Mouse (Mus musculus) ES-Bruce4 (cell line): ENCODE measurements at regions not wholly inside any gene's neighbourhood (a gene's known extent, or its start where the extent isn't known, plus 50 kb on each side); places are given as distances from the start of the nearest gene placed in this dataset.

Source experiments
- H3K27ac ChIP-seq: 2 replicates; pipeline ENCODE4 v1.5.1; 2012; ENCODE audit warnings: low read length, inconsistent platforms; ENCODE audit not compliant: insufficient read depth
- H3K27me3 ChIP-seq: 2 replicates; pipeline ENCODE4 v1.6.1; 2012; ENCODE audit warnings: mild to moderate bottlenecking, low read length, inconsistent platforms; ENCODE audit not compliant: control insufficient read depth, poor library complexity, insufficient read depth, severe bottlenecking
- H3K36me3 ChIP-seq: 2 replicates; pipeline ENCODE4 v1.6.1; 2012; ENCODE audit warnings: inconsistent platforms, mild to moderate bottlenecking, low read length, moderate library complexity; ENCODE audit not compliant: control insufficient read depth, poor library complexity, insufficient read depth, severe bottlenecking
- H3K4me1 ChIP-seq: one replicate; pipeline ENCODE4 v1.8.1; 2011; ENCODE audit warnings: low read length; ENCODE audit not compliant: control insufficient read depth, insufficient read depth
- H3K4me3 ChIP-seq: 2 replicates; pipeline ENCODE4 v1.5.1; 2011; ENCODE audit warnings: low read depth, mild to moderate bottlenecking, low read length
- H3K9ac ChIP-seq: 2 replicates; pipeline ENCODE4 v1.6.1; 2012; ENCODE audit warnings: low read depth, mild to moderate bottlenecking, inconsistent platforms; ENCODE audit not compliant: poor library complexity, severe bottlenecking
- H3K9me3 ChIP-seq: replicated peaks from 2 replicates; pipeline ENCODE4 v1.6.1; 2012; ENCODE audit warnings: mild to moderate bottlenecking, low read length, inconsistent platforms; ENCODE audit not compliant: control insufficient read depth, poor library complexity, insufficient read depth, severe bottlenecking
- CTCF ChIP-seq: IDR thresholded peaks from one replicate; pipeline ENCODE4 v1.8.1; 2011; ENCODE audit warnings: low read depth, low read length
- EP300 ChIP-seq: IDR thresholded peaks from 2 replicates; pipeline ENCODE4 v1.6.1; 2011; ENCODE audit warnings: low read depth, low read length; ENCODE audit not compliant: insufficient read depth
- POLR2A ChIP-seq: IDR thresholded peaks from one replicate; pipeline ENCODE4 v1.8.1; 2011; ENCODE audit warnings: low read length; ENCODE audit not compliant: insufficient read depth

GRCm38 (mm10) chr12:70633622-70634365 lies 180.9 kb downstream of the Tmx1 start:
- H3K4me1 ChIP-seq: no peaks in the 10 kb centered on the region
- TF ChIP-seq POLR2A: no peak
- TF ChIP-seq CTCF: no peak
- TF ChIP-seq EP300: no peak
- no peaks in the 10 kb centered on the region for H3K36me3 ChIP-seq
- H3K4me3 ChIP-seq: no peak overlapping the region
- no peak overlapping the region for H3K9ac ChIP-seq
- no peak overlapping the region for H3K27ac ChIP-seq
- H3K9me3 ChIP-seq: no peaks in the 10 kb centered on the region
- H3K27me3 ChIP-seq: no peaks in the 10 kb centered on the region

GRCm38 (mm10) chr12:70635997-70636396 lies 183.1 kb downstream of the Tmx1 start:
- TF ChIP-seq EP300: no peak
- TF ChIP-seq POLR2A: no peak
- TF ChIP-seq CTCF: no peak
- H3K27ac ChIP-seq: no peak overlapping the region
- no peak overlapping the region for H3K4me3 ChIP-seq
- no peaks in the 10 kb centered on the region for H3K4me1 ChIP-seq
- H3K9ac ChIP-seq: no peak overlapping the region
- no peaks in the 10 kb centered on the region for H3K36me3 ChIP-seq
- no peaks in the 10 kb centered on the region for H3K27me3 ChIP-seq
- no peaks in the 10 kb centered on the region for H3K9me3 ChIP-seq

GRCm38 (mm10) chr12:70640186-70640585 lies 185.1 kb upstream of the Frmd6 start:
- no peak overlapping the region for H3K27ac ChIP-seq
- no peak for TF ChIP-seq EP300
- TF ChIP-seq CTCF: no peak
- no peak overlapping the region for H3K4me3 ChIP-seq

GRCm38 (mm10) chr12:70644910-70645309 lies 180.4 kb upstream of the Frmd6 start:
- no peak for TF ChIP-seq EP300
- TF ChIP-seq POLR2A: no peak
- TF ChIP-seq CTCF: no peak
- no peak overlapping the region for H3K9ac ChIP-seq

More at GRCm38 (mm10) chr12:70640186-70640585, 185.1 kb upstream of the Frmd6 start:
- no peaks in the 10 kb centered on the region for H3K4me1 ChIP-seq
- no peaks in the 10 kb centered on the region for H3K36me3 ChIP-seq
- no peak overlapping the region for H3K9ac ChIP-seq
- no peaks in the 10 kb centered on the region for H3K9me3 ChIP-seq
- H3K27me3 ChIP-seq: no peaks in the 10 kb centered on the region

GRCm38 (mm10) chr12:70645407-70645806 lies 179.9 kb upstream of the Frmd6 start:
- Histone ChIP-seq H3K36me3 (no peaks in the 10 kb centered on the region), H3K27ac (no peak overlapping the region), H3K9me3 (no peaks in the 10 kb centered on the region), H3K4me1 (no peaks in the 10 kb centered on the region), H3K9ac (no peak overlapping the region), H3K4me3 (no peak overlapping the region), H3K27me3 (0 out of 2 replicates have a peak, but pooled peaks cover 2% of the 10 kb centered on the region)
- no peak for TF ChIP-seq EP300
- TF ChIP-seq CTCF: no peak
- no peak for TF ChIP-seq POLR2A

More at GRCm38 (mm10) chr12:70644910-70645309, 180.4 kb upstream of the Frmd6 start:
- H3K4me3 ChIP-seq: no peak overlapping the region
- no peaks in the 10 kb centered on the region for H3K9me3 ChIP-seq
- H3K27me3 ChIP-seq: 0 out of 2 replicates have a peak, but pooled peaks cover 2% of the 10 kb centered on the region
- H3K4me1 ChIP-seq: no peaks in the 10 kb centered on the region
- H3K36me3 ChIP-seq: no peaks in the 10 kb centered on the region
- no peak overlapping the region for H3K27ac ChIP-seq

GRCm38 (mm10) chr12:70647516-70647915 lies 177.8 kb upstream of the Frmd6 start:
- H3K4me3 ChIP-seq: no peak overlapping the region
- no peaks in the 10 kb centered on the region for H3K36me3 ChIP-seq
- no peaks in the 10 kb centered on the region for H3K9me3 ChIP-seq
- H3K4me1 ChIP-seq: no peaks in the 10 kb centered on the region
- no peak overlapping the region for H3K9ac ChIP-seq
- 0 out of 2 replicates have a peak, but pooled peaks cover 2% of the 10 kb centered on the region for H3K27me3 ChIP-seq
- TF ChIP-seq CTCF (no peak), EP300 (no peak), POLR2A (no peak)
- no peak overlapping the region for H3K27ac ChIP-seq
